Mouse (Mus musculus) cortical plate, adult 2 months (tissue): Measurements from ENCODE around the gene Pax7. TPM values are rescaled to one million over a fixed set of nuclear protein-coding genes. Genes with fewer than 3 reads are reported as not detected.

Experiments
- H3K27ac ChIP-seq: fragments of 200-500 bp; 2 replicates; pipeline ENCODE4 v1.5.1; 2012; ENCODE audit warnings: low read length, control low read depth, inconsistent platforms; ENCODE audit not compliant: insufficient read depth
- H3K4me1 ChIP-seq: fragments of 200-500 bp; 2 replicates; pipeline ENCODE4 v1.6.1; 2011; ENCODE audit warnings: low read length; ENCODE audit not compliant: control insufficient read depth, insufficient read depth
- H3K4me3 ChIP-seq: fragments of 200-500 bp; 2 replicates; pipeline ENCODE4 v1.5.1; 2011; ENCODE audit warnings: mild to moderate bottlenecking, low read length, control low read depth; ENCODE audit not compliant: insufficient read depth
- CTCF ChIP-seq: fragments of 200-500 bp; IDR thresholded peaks from 2 replicates; pipeline ENCODE4 v1.5.1; 2011; ENCODE audit warnings: mild to moderate bottlenecking, control low read depth, low read length; ENCODE audit not compliant: insufficient read depth; ENCODE audit errors: extremely low read depth
- POLR2A ChIP-seq: fragments of 200-500 bp; IDR thresholded peaks from 2 replicates; pipeline ENCODE4 v1.6.1; 2011; ENCODE audit warnings: mild to moderate bottlenecking, low read length, control low read depth; ENCODE audit not compliant: insufficient read depth; ENCODE audit errors: extremely low read depth
- polyA plus RNA-seq: library from polyadenylated mRNA; depleted of rRNA; stranded (reverse); fragments of >200 nt; gene quantifications from 2 replicates; pipeline ENCODE4 v1.2.3, GENCODE M21; 2012

The Pax7 gene
- polyA plus RNA-seq, 1 experiment, result not detected

DNA sequence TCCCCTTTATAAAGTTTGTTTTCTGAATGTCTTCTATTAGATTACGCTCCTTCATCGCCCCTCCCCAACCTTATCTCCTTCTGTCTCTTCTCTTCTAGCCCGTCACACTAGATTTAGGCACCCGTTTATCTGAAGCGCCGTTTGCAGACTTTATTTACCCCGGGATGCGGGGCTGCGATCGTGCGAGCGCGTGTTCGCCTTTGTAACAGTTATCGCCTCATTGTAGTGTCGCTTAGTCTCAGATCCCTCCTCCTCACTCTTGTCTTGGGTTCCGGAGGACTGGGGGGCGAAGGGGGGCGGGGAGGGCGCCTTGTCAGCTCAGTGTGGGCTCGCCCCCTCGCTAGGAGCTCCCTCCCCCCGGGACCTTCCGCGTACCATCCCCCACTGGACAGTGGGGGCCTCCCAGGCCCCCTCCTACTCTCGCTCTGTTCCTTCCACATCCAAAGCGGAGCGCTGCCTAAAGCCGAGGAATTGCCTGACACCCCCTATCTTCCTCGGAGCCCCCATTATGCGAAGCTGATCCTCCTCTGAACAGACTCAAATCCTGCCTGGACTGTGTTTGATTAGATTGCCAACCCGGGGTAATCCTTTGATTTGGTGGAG, 9.4 kb downstream of the Pax7 start:
- Histone ChIP-seq H3K27ac (no peak overlapping the region), H3K4me3 (no peak overlapping the region), H3K4me1 (no peaks in the 10 kb centered on the region)
- TF ChIP-seq CTCF, result no peak
- TF ChIP-seq POLR2A, result no peak

DNA sequence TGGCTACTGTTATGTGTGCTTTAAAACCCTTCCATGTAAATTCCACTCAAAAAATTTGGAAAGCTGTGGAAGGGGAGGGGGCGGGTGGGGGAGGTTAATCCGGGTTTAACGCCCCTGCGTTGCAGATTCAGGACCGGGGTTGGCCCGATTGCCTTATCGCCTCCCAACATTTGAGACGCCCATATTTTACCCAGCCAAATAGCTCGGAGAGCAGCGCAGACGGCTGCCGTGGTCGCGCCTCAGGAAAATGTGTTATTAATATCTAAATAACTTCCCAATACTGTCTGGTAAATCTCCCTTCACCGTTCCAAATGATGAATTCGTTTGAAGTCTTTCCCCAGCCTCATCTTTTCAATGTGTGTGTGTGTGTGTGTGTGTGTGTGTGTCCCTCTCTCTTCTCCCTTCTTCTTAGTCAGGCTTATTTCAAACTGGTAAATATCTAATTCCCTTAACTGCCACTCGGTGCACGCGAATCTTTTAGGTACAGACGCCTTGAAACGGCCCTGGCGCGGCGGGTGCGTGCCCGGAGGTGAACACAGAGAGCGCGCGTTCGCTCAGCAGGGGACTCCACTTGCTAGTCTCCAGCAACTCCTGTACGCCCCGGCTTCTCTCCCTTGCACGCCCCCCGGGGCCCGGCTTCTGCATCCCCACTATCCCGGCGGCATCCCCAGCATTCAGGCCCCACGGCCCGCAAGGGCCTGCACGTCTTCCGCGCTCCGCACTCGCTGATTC, 10.0 kb downstream of the Pax7 start:
- H3K27ac ChIP-seq, result no peak overlapping the region
- no peak for TF ChIP-seq POLR2A
- TF ChIP-seq CTCF, result no peak
- no peak overlapping the region for H3K4me3 ChIP-seq
- no peaks in the 10 kb centered on the region for H3K4me1 ChIP-seq

DNA sequence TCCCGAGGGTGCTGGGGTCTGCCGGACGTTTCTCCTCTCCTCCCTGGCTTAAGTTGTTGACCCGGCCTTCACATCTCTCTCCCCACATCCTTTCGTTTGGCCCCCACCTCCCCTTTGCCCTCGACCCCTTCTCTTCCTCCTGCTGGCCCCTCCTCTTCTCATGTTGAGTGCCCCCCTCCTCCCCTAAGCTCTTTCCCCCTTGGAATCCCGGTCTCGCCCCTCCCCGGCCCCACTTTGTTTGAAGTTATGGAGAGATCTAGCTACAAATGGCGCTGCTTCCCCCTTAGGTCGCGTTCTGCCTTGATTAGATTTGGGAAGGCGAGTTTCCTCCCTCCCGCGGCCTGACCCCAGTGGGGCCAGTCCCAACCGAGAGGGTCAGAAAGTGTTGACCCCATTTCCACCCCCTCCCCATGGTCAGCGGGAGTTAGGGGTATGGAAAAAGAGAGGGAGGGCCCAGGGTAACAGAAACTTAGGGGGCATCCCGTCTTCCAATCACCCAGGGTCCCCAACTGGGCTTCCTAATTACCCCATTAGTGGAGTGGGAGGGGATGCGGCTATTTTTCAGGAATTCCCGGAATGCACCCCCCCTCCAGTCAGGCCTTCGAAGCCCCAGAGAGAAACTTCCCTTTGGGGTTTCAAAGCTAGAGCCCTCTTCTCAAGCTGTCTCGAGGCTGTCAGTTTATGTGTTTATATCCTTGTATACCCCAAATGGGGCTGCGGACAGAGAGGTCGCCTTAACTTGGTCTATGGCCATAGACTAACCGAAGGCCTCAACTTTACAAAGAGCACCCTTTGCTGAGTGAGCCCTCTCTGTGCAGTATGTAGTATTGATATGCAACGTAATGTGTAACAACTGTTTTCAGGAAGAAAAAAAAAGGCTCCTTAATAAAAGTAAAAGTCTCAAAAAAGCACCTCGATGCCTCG, 10.9 kb downstream of the Pax7 start:
- Histone ChIP-seq H3K4me1 (no peaks in the 10 kb centered on the region), H3K4me3 (no peak overlapping the region), H3K27ac (no peak overlapping the region)
- TF ChIP-seq CTCF (no peak), POLR2A (no peak)

DNA sequence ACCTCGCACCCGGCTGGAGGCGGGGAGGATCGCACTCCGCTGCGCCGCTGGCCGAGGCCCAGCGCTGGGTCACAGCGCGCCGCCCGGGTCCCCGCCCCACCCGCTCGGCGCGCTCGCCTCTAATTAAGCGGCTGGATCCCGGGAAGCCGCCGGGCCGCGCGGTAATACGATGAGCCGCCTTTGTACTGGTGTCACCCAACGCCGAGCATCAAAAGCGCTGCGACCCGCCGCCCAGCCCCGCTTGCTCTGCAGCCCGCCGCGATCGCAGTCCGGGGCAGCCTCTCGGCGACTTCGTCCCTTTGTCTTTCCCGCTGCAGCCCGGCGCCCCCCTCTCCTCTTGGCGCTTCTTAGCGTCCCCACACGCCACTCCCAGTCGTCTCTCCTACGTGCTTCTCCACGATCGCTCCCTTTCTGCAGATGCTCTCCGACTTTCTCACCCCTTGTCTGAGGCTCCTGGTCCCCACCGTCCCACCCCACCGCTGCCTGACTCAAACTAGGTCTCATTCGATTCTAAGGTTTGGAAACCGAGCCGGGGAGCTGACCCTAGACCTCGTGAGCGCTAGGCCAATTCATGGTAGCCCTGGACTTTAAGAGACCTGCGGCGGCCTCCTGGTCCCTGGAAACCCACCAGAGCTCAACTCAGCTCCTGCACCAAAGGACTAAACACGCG, 11.7 kb downstream of the Pax7 start:
- Histone ChIP-seq H3K4me3 (no peak overlapping the region), H3K4me1 (no peaks in the 10 kb centered on the region), H3K27ac (no peak overlapping the region)
- TF ChIP-seq CTCF (no peak), POLR2A (no peak)

DNA sequence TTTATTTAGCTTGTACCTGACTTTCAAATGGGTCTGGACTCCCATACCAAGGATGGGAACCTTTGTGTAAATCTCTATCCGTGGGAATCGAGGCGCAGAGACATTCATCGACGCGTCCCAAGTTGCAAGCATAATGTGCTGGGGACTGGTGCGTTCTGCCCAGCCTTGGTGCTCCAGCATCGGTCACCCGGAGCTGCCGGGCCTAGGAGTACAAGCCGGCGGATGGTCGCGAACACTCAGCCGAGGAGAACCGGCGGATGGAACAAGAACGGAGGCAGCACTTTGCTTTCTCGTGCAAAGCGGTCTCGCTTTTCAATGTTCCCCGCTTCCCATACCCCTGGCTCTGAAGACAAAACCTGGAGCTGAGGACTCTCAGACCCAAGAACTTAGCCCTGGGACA, 12.3 kb downstream of the Pax7 start:
- Histone ChIP-seq H3K4me3 (no peak overlapping the region), H3K4me1 (no peaks in the 10 kb centered on the region), H3K27ac (no peak overlapping the region)
- TF ChIP-seq POLR2A (no peak), CTCF (no peak)

DNA sequence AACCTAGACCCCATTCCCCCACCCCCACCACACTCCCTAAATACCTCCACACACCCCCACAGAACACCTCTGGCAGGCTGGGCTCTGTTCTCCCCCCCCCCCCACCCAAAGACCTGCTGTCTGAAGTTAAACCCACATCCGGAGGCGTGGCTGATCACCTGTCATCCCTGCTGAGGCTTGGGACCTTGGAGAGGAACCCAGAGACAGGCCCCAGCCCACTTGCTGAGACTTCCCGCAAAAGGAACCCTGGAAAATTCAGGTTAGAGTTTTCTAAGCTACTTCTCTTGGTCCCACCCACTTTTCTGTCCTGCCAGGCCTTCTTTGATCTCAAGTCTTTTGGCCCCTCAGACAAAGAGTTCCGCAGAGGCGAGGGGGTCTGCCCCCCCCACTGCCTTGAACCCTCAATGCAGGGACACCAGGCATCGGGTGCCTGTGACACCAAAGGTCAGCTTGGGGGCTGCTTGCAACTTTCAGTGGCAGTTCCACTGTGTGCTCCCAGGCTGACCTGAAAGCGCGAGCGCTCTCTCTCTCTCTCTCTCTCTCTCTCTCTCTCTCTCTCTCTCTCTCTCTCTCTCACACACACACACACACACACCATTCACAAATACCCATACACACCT, 13.8 kb downstream of the Pax7 start:
- TF ChIP-seq CTCF, result no peak
- TF ChIP-seq POLR2A, result no peak
- H3K4me3 ChIP-seq, result no peak overlapping the region
- no peaks in the 10 kb centered on the region for H3K4me1 ChIP-seq
- H3K27ac ChIP-seq, result no peak overlapping the region

DNA sequence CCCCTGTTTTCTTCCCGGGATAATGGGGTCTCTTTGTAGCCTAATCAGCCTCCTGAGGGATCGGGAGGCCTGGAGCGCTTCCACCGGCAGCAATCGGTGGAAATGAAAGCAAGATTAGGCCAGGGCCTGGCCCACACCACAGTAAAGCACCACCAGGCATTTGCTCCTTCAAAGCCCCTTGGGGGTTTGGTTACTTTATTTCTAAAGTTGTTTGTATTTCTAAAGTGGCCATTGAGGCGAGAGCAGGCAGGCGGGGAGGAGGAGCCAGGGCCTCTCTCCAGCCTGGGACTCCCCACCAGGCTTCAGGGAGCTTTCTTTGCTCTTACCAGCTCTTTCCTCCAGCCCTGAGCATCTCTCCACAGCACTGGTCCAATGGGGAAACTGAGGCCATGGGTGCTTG, 15.2 kb downstream of the Pax7 start:
- no peak for TF ChIP-seq POLR2A
- no peak for TF ChIP-seq CTCF

DNA sequence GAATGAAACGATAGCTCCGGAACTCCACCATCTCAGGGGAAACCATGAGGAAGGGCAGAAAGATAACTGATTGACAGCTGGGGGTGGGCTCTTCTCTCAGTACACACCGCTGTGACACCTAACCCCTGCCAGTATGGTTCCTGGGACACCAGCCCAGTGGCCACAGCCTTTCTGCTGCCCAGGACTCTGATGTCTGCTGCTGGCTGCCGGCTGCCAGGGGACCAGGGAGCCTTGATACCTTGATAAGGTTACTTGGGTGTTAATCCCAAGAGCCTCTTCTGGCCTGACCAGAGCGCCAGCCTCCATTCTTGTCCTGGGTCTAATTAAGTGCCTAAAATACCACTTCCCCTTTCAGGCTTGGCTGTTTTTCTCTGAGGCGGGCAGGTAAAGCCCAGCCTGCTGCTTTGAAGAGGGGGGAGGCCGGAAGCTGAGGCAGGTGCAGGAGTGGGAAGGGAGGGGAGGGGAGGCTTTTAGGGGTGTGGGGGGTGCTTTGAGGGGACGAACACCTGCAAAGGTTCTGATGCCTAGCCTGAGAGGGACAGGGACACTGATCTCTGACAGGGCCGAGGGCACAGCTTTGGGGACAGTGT, 19.9 kb downstream of the Pax7 start:
- TF ChIP-seq POLR2A (no peak), CTCF (no peak)
- no peak overlapping the region for H3K27ac ChIP-seq
- no peak overlapping the region for H3K4me3 ChIP-seq
- H3K4me1 ChIP-seq, result no peaks in the 10 kb centered on the region

More for the DNA sequence above, 15.2 kb downstream of the Pax7 start:
- Histone ChIP-seq H3K27ac (no peak overlapping the region), H3K4me3 (no peak overlapping the region), H3K4me1 (no peaks in the 10 kb centered on the region)
